Mouse (Mus musculus) layer of hippocampus, adult 2 months (tissue): ENCODE results near the gene Unc13b. TPM values are rescaled to one million over a fixed set of nuclear protein-coding genes. Genes with fewer than 3 reads are reported as not detected.

Experiments
- DNase-seq, 2 experiments: peaks; one replicate each; pipeline ENCODE4 v3.0.0; 2022; ENCODE audit warnings: low spot score in 2 of 2
- H3K27ac ChIP-seq: fragments of 200-600 bp; 2 replicates; pipeline ENCODE4 v1.8.1; 2022
- H3K4me3 ChIP-seq: fragments of 200-600 bp; 2 replicates; pipeline ENCODE4 v1.8.1; 2022; ENCODE audit warnings: mild to moderate bottlenecking
- CTCF ChIP-seq: fragments of 200-600 bp; conservative IDR thresholded peaks from 2 replicates; pipeline ENCODE4 v1.8.1; 2022; ENCODE audit warnings: antibody characterized with exemption, mild to moderate bottlenecking, moderate library complexity
- total RNA-seq, 2 experiments: library from RNA; stranded (reverse); gene quantifications; 2 replicates each; pipeline ENCODE4 v1.2.3; 2021

Gene Unc13b
- total RNA-seq, 2 experiments from 2014 or later: 41.7 to 45.7 TPM

DNA sequence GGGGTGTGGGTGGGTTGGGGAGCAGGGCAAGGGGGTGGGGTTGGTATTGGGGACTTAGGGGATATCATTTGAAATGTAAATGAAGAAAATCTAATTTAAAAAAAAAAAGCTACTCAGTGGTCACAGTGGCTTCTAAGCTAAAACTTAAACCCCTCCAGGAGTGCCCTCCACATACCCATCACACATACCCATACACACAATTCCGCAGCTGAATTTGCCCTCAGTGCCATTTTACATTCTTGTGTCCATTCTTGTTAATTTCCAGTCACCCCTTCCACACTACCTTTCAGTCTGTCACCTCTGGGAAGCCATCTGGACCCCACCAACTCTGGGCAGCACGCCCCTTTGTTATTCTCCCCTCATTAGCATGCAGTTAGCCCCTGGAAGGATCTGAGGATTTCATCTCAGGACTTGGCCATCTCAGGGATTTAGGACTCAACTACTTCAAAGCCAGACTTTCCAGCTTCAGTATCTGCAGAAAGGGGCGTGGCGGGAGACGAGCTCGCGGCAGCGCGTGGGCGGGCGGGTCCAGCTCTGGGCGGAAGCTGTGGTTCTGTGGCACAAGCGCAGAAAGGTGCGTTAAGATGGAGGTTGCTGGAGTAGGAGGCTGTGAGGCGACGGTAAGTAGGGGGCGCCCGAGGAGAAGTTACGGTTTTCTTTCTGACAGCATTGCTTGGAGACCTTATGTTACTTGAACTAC, 208.0 kb downstream of the Unc13b start, which contains the start of gene Atp8b5:
Atp8b5 (plus strand) TSS at position 537 of the 700 bp plus-strand sequence.
- Histone ChIP-seq H3K27ac (peak within 1 kb of the TSS; percentile 55), H3K4me3 (peak within 1 kb of the TSS; percentile 56)
- DNase-seq: peak; percentile 78 to 82
- TF ChIP-seq CTCF: peak; percentile 82

DNA sequence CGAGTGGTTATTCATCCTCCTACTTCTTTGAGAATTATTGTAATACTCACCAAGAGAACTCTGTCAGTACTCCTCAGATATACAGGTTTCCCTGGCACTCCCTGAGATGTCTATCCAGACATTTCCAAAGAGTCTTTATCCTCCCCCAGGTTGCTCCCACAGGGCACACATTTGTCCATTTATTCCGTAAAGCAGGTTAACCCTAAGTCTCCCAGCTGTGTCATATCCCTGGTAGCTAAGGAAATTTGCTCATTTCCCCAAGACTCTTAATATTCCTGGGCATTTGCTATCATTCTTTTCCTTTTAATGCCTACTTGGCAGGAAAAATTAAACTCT, 208.5 kb downstream of the Unc13b start:
- TF ChIP-seq CTCF: no peak
- no peak for DNase-seq
- H3K27ac ChIP-seq: no peak overlapping the region
- H3K4me3 ChIP-seq: peak overlapping the region; percentile 56

DNA sequence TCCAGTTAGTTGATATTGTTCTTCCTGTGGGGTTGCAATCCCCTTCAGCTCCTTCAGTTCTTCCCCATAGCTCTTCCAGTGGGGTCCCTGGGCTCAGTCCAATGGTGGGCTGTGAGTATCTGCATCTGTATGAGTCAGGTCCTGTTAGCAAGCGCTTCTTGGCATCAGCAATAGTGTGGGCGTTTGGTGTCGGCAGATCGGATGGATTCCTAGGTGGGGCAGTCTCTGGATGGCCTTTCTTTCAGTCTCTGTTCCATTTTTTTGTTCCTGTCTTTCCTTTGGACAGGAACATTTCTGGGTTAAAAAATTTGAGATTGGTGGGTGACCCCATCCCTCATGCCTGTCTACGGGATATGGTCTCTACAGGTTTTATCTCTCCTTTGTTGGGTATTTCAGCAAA, 226.7 kb downstream of the Unc13b start:
- H3K4me3 ChIP-seq: no peak overlapping the region
- H3K27ac ChIP-seq: no peak overlapping the region
- no peak for DNase-seq
- TF ChIP-seq CTCF: no peak

DNA sequence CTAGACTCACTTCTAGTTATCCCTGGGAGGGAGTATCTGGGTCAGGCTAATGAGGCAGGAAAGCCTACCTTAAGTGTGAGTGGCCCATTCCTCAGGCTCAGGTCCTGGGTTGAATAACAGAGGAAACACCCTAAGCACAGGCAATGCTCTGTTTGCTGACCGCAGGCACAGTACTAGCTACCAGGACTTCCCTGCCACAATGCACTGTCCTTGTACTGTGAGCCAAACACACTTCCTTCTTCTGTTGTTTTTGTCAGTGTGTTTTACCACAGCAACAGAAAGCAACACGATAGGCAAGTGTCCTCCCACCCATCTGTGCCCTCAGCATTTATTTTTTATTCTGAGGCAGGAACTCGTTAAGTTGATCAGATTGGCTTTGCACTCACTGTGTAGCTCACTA, 228.6 kb downstream of the Unc13b start:
- Histone ChIP-seq H3K27ac (no peak overlapping the region), H3K4me3 (no peak overlapping the region)
- no peak for DNase-seq
- TF ChIP-seq CTCF: no peak

- no peak for DNase-seq
- TF ChIP-seq CTCF: peak; percentile 50
- Histone ChIP-seq H3K4me3 (no peak overlapping the region), H3K27ac (no peak overlapping the region)
Observed at GRCm38 (mm10) chr4:43294001-43294400, 235.2 kb downstream of the Unc13b start.

DNA sequence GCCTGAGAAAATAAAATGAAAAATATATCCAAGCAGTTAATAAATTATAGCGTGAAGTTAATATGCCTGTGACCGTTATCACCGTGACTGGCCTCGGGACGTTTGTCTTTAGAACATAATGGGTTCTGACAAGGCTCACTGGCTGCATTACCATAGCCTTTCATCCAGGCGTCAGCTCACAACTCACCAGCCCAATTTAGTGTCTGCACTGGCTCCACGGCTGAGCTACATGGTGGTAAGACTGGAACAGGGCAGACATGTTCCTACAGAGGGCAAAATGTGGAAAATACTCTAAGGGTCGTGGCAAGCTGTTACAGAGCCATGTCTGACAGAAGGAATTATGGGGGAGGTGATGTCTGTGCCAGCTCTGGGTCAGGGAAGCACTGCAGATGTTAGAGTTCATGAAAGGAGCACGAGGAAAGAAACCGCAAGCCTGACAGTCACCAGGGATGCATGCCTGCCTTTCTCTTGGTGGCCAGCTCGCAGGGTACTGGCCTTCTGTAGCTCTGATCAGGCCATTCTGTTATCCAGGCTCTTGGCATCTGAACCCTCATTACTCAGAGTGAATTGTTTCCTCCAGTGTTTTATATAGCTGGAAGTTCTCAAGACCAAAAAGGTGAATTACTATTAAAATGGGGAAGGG, 251.1 kb downstream of the Unc13b start:
- TF ChIP-seq CTCF: no peak
- H3K27ac ChIP-seq: no peak overlapping the region
- no peak for DNase-seq
- no peak overlapping the region for H3K4me3 ChIP-seq

Other genes starting within 250 kb of the Unc13b start
- not detected for gene Fam205a1, start 205.1 kb upstream of the Unc13b start, total RNA-seq
- 1 to 10 TPM in 1 of 2 experiments, under 1 TPM in 1; 0.90 to 1.0 TPM for gene Gm12394, start 202.2 kb upstream of the Unc13b start, total RNA-seq
- under 1 TPM; 0.42 to 0.51 TPM for gene Fam205c, start 184.7 kb upstream of the Unc13b start, total RNA-seq
- gene Phf24, start 142.3 kb upstream of the Unc13b start, total RNA-seq: 100 to 1,000 TPM; 154 to 155 TPM
- gene Dnajb5, start 109.1 kb upstream of the Unc13b start, total RNA-seq: 100 to 1,000 TPM; 187 to 211 TPM
- not detected for gene 1700022I11Rik, start 89.3 kb upstream of the Unc13b start, total RNA-seq
- 100 to 1,000 TPM; 171 to 184 TPM for gene Vcp, start 58.4 kb upstream of the Unc13b start, total RNA-seq
- 10 to 100 TPM; 10.4 to 12.9 TPM for gene Fancg, start 48.4 kb upstream of the Unc13b start, total RNA-seq
- 10 to 100 TPM; 28.0 to 30.0 TPM for gene Pigo, start 33.1 kb upstream of the Unc13b start, total RNA-seq
- gene Stoml2, start 27.2 kb upstream of the Unc13b start, total RNA-seq: 100 to 1,000 TPM in 1 of 2 experiments, 10 to 100 TPM in 1; 97.3 to 108 TPM
- 10 to 100 TPM; 36.1 to 40.3 TPM for gene Fam214b, start 12.7 kb upstream of the Unc13b start, total RNA-seq
- gene Atp8b5, start 208.2 kb downstream of the Unc13b start, total RNA-seq: under 1 TPM; 0.29 to 0.31 TPM